8 mouse cellular contexts compared by ENCODE assay signal in the genomic region with DNA sequence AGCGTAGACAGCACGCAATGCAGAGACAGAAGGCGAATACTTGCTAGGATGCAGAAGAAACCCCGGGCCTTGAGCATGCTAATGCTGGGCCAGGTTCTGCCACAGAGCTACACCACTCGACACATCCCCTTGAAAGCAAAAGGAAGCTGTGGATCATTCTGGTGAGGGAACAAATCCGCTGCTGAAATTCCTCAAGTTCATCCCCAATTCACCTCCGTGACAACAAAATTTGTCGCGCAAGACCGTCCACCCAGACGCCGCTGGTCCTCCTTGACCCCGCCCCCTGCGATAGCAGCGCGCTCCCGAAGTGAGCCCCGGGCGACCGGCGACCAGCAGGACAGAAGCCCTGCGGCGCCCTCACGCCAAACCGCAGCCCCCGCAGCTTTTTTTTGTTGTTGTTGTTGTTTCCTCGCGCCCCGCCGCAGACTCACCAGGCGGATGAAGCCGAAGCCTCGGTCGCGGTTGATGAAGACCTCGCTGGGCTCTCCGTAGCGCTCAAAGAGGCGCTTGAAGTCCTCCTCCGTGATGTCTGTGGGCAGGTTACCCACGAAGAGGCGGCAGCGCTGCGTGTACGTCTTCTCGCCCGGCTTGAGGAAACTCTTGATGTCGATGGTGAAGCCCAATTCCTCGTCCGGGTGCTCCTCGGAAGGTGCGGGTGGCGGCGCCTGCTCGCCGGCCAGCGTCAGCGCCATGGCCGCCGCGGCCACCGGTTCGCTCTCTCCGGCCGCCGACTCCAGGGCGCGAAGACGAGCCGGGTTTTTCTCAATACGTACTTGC. TPM values are rescaled to one million over a fixed set of nuclear protein-coding genes. Genes with fewer than 3 reads are reported as not detected.
A peak's percentile ranks its signal among the peaks of the same experiment; 100 is the strongest.
DNase-seq lines count a peak whose midpoint lies in the region; ATAC-seq and TF ChIP-seq lines count a peak whose summit lies in the region.

No protein-coding gene starts in this region.

- peaks cover 35% of the 10 kb centered on the region for H3K36me3 ChIP-seq in E14TG2a.4 (ENCODE audit: insufficient read depth, low read length)
- H3K36me3 ChIP-seq in forebrain, embryonic 12.5 days (replicated peaks), result 0 out of 2 replicates have a peak, but pooled peaks cover 4% of the 10 kb centered on the region
- H3K36me3 ChIP-seq in heart, postnatal 0 days (replicated peaks; ENCODE audit: control insufficient read depth, insufficient read depth, low read length), result no peaks in the 10 kb centered on the region
- no peaks in the 10 kb centered on the region for H3K36me3 ChIP-seq in liver, embryonic 16.5 days (ENCODE audit: control insufficient read depth, insufficient read depth)
- H3K36me3 ChIP-seq in neural tube, embryonic 13.5 days, result no peaks in the 10 kb centered on the region

- TF ChIP-seq CTCF in E14TG2a.4 (conservative IDR thresholded peaks at IDR 0.05; ENCODE audit: low read length), result no peak
- TF ChIP-seq CTCF in heart, postnatal 0 days (IDR thresholded peaks at IDR 0.05; ENCODE audit: low read depth), result no peak

- WGBS in forebrain, embryonic 12.5 days, result 0% methylated on average over 71 of the region's 71 CpGs
- WGBS in heart, postnatal 0 days, result under 1% methylated on average over 71 of the region's 71 CpGs
- WGBS in liver, embryonic 16.5 days (ENCODE audit: insufficient replicate concordance), result under 1% methylated on average over 71 of the region's 71 CpGs
- WGBS in neural tube, embryonic 13.5 days, result under 1% methylated on average over 71 of the region's 71 CpGs

- DNase-seq in c-Kit-positive CD71-positive TER-119-positive erythroid progenitor cells, embryonic 14.5 days (ENCODE audit: low spot score), result peak; percentile 66
- peak; percentile 69 for DNase-seq in heart, postnatal 0 days (ENCODE audit: low spot score)
- peak; percentile 77 to 85 for DNase-seq in kidney, postnatal 4 days
- DNase-seq in telencephalon, adult 2 months (ENCODE audit: low read depth, low spot score), result peak; percentile 24

- peak; percentile 42; the same call in 1 of the 2 replicates for ATAC-seq in forebrain, embryonic 12.5 days (ENCODE audit: low FRiP score)
- ATAC-seq in heart, postnatal 0 days (ENCODE audit: insufficient read depth, low read depth), result peak; percentile 44
- ATAC-seq in liver, embryonic 16.5 days (ENCODE audit: low read depth), result peak; percentile 61
- ATAC-seq in neural tube, embryonic 13.5 days (ENCODE audit: low read depth), result peak; percentile 29

- H3K27ac ChIP-seq in forebrain, embryonic 12.5 days, result peak overlapping the region; percentile 96
- peak overlapping the region; percentile 95 for H3K27ac ChIP-seq in heart, postnatal 0 days (ENCODE audit: low read depth)
- H3K27ac ChIP-seq in liver, embryonic 16.5 days (ENCODE audit: low read length), result peak overlapping the region; percentile 94
- peak overlapping the region; percentile 94 for H3K27ac ChIP-seq in neural tube, embryonic 13.5 days (replicated peaks)

- no peaks in the 10 kb centered on the region for H3K9me3 ChIP-seq in E14TG2a.4 (ENCODE audit: low read length)
- H3K9me3 ChIP-seq in forebrain, embryonic 12.5 days, result no peaks in the 10 kb centered on the region
- no peaks in the 10 kb centered on the region for H3K9me3 ChIP-seq in heart, postnatal 0 days (replicated peaks; ENCODE audit: control insufficient read depth, low read length)
- H3K9me3 ChIP-seq in liver, embryonic 16.5 days (replicated peaks; ENCODE audit: control insufficient read depth, low read length), result no peaks in the 10 kb centered on the region
- H3K9me3 ChIP-seq in neural tube, embryonic 13.5 days, result no peaks in the 10 kb centered on the region

- H3K9ac ChIP-seq in forebrain, embryonic 12.5 days, result peak overlapping the region; percentile 92
- H3K9ac ChIP-seq in heart, postnatal 0 days (replicated peaks; ENCODE audit: low read depth, low read length), result peak overlapping the region; percentile 83
- peak overlapping the region; percentile 97 for H3K9ac ChIP-seq in liver, embryonic 16.5 days (ENCODE audit: low read depth, low read length)
- peak overlapping the region; percentile 89 for H3K9ac ChIP-seq in neural tube, embryonic 13.5 days

- TF ChIP-seq EP300 in heart, postnatal 0 days (IDR thresholded peaks at IDR 0.05; ENCODE audit: low read depth), result no peak

- H3K4me1 ChIP-seq in E14TG2a.4 (replicated peaks; ENCODE audit: low read depth, low read length), result peaks cover 46% of the 10 kb centered on the region
- peaks cover 25% of the 10 kb centered on the region for H3K4me1 ChIP-seq in forebrain, embryonic 12.5 days
- peaks cover 11% of the 10 kb centered on the region for H3K4me1 ChIP-seq in heart, postnatal 0 days (ENCODE audit: control insufficient read depth, insufficient read depth)
- H3K4me1 ChIP-seq in liver, embryonic 16.5 days (ENCODE audit: control insufficient read depth, low read depth, low read length), result peaks cover 23% of the 10 kb centered on the region
- H3K4me1 ChIP-seq in neural tube, embryonic 13.5 days (replicated peaks), result peaks cover 47% of the 10 kb centered on the region

- no peaks in the 10 kb centered on the region for H3K27me3 ChIP-seq in E14TG2a.4 (ENCODE audit: insufficient read depth, low read length)
- no peaks in the 10 kb centered on the region for H3K27me3 ChIP-seq in forebrain, embryonic 12.5 days
- no peaks in the 10 kb centered on the region for H3K27me3 ChIP-seq in heart, postnatal 0 days (ENCODE audit: control insufficient read depth, insufficient read depth, low read length)
- no peaks in the 10 kb centered on the region for H3K27me3 ChIP-seq in liver, embryonic 16.5 days (ENCODE audit: control insufficient read depth, insufficient read depth, low read depth, low read length)
- no peaks in the 10 kb centered on the region for H3K27me3 ChIP-seq in neural tube, embryonic 13.5 days

- H3K4me3 ChIP-seq in E14TG2a.4 (replicated peaks; ENCODE audit: low read length), result peak overlapping the region; percentile 99
- H3K4me3 ChIP-seq in forebrain, embryonic 12.5 days (replicated peaks), result peak overlapping the region; percentile 94
- peak overlapping the region; percentile 86 for H3K4me3 ChIP-seq in heart, postnatal 0 days (ENCODE audit: low read depth, low read length)
- H3K4me3 ChIP-seq in liver, embryonic 16.5 days (ENCODE audit: low read depth, low read length), result peak overlapping the region; percentile 100
- H3K4me3 ChIP-seq in neural tube, embryonic 13.5 days, result peak overlapping the region; percentile 84

- H3K4me2 ChIP-seq in forebrain, embryonic 12.5 days, result peak overlapping the region; percentile 77
- H3K4me2 ChIP-seq in heart, postnatal 0 days (ENCODE audit: low read depth, low read length), result peak overlapping the region; percentile 91
- H3K4me2 ChIP-seq in liver, embryonic 16.5 days (ENCODE audit: low read depth, low read length), result peak overlapping the region; percentile 84
- H3K4me2 ChIP-seq in neural tube, embryonic 13.5 days, result peak overlapping the region; percentile 82

RNA-seq across cellular contexts. Expression of a gene that starts 0.6 kb away (rescaled TPM):
- polyA plus RNA-seq in forebrain, embryonic 12.5 days (2016; fragmentation: Nextera tagmentation; extraction: Ambion mirVana), result 53.5 and 65.1 TPM in 2 replicates
- 20.0 and 22.4 TPM in 2 replicates for total RNA-seq in heart, postnatal 0 days (2014; rRNA removed; ENCODE audit: low replicate concordance)
- 12.6 and 14.0 TPM in 2 replicates for polyA plus RNA-seq in heart, postnatal 0 days (2015; fragmentation: Nextera tagmentation; extraction: Ambion mirVana)
- 9.3 and 10.1 TPM in 2 replicates for polyA plus RNA-seq in liver, embryonic 16.5 days (2015; fragmentation: Nextera tagmentation; extraction: Ambion mirVana)
- polyA plus RNA-seq in neural tube, embryonic 13.5 days (2015; fragmentation: Nextera tagmentation; extraction: Ambion mirVana), result 37.4 and 39.3 TPM in 2 replicates

RNA-seq across cellular contexts. Expression of a gene that starts 34.0 kb away (rescaled TPM):
- polyA plus RNA-seq in forebrain, embryonic 12.5 days (2016; fragmentation: Nextera tagmentation; extraction: Ambion mirVana), result 32.4 and 33.2 TPM in 2 replicates
- 6.1 and 8.5 TPM in 2 replicates for total RNA-seq in heart, postnatal 0 days (2014; rRNA removed; ENCODE audit: low replicate concordance)
- polyA plus RNA-seq in heart, postnatal 0 days (2015; fragmentation: Nextera tagmentation; extraction: Ambion mirVana), result 17.3 and 18.2 TPM in 2 replicates
- polyA plus RNA-seq in liver, embryonic 16.5 days (2015; fragmentation: Nextera tagmentation; extraction: Ambion mirVana), result 8.6 and 9.1 TPM in 2 replicates
- 31.3 and 35.6 TPM in 2 replicates for polyA plus RNA-seq in neural tube, embryonic 13.5 days (2015; fragmentation: Nextera tagmentation; extraction: Ambion mirVana)

Comparison
In these comparisons a context has a peak if more than half of its experiments do, and no peak if none do; other contexts are left out.
1. Peak in every context shown above with its lines: DNase-seq, ATAC-seq, H3K4me3 ChIP-seq and H3K27ac ChIP-seq.
2. DNase-seq: peak in every context shown above with its lines; median percentile 81 in kidney, postnatal 4 days; 69 in heart, postnatal 0 days; 66 in c-Kit-positive CD71-positive TER-119-positive erythroid progenitor cells, embryonic 14.5 days; 24 in telencephalon, adult 2 months.